Mouse (Mus musculus) lung, postnatal 0 days (tissue): ENCODE results near the gene Apoa5. TPM values are rescaled to one million over a fixed set of nuclear protein-coding genes. Genes with fewer than 3 reads are reported as not detected.

ENCODE experiments used
- ATAC-seq: fragments of 200-750 bp; cut with Nextera tagmentation; 2 replicates; pipeline ENCODE4 v1.8.0; 2017; ENCODE audit warnings: moderate library complexity
- DNase-seq: peaks from one replicate; pipeline ENCODE4 v3.0.0-alpha.2; 2016; ENCODE audit warnings: low spot score
- H3K27ac ChIP-seq: fragments of 300-500 bp; sonication (generic); 2 replicates; pipeline ENCODE4 v1.5.1; 2014; ENCODE audit warnings: antibody characterized with exemption, mild to moderate bottlenecking, low read length, mixed read lengths
- H3K27me3 ChIP-seq: fragments of 300-500 bp; sonication (generic); replicated peaks from 2 replicates; pipeline ENCODE4 v1.6.1; 2014; ENCODE audit warnings: low read length, mixed read lengths; ENCODE audit not compliant: insufficient read depth
- H3K36me3 ChIP-seq: fragments of 300-500 bp; sonication (generic); 2 replicates; pipeline ENCODE4 v1.6.1; 2014; ENCODE audit warnings: low read length, mixed read lengths; ENCODE audit not compliant: insufficient read depth
- H3K4me1 ChIP-seq: fragments of 300-500 bp; sonication (generic); 2 replicates; pipeline ENCODE4 v1.6.1; 2014; ENCODE audit warnings: antibody characterized with exemption, low read depth, low read length, mixed read lengths; ENCODE audit not compliant: insufficient read depth
- H3K4me2 ChIP-seq: fragments of 300-500 bp; sonication (generic); replicated peaks from 2 replicates; pipeline ENCODE4 v1.6.1; 2014; ENCODE audit warnings: low read depth, mild to moderate bottlenecking, low read length, moderate library complexity, mixed read lengths
- H3K4me3 ChIP-seq: fragments of 300-500 bp; sonication (generic); 2 replicates; pipeline ENCODE4 v1.5.1; 2014; ENCODE audit warnings: low read depth, low read length
- H3K9ac ChIP-seq: fragments of 300-500 bp; sonication (generic); replicated peaks from 2 replicates; pipeline ENCODE4 v1.6.1; 2014; ENCODE audit warnings: low read depth, mild to moderate bottlenecking
- H3K9me3 ChIP-seq: fragments of 300-500 bp; sonication (generic); 2 replicates; pipeline ENCODE4 v1.6.1; 2016; ENCODE audit warnings: low read length, mixed read lengths
- CTCF ChIP-seq: IDR thresholded peaks from 2 replicates; pipeline ENCODE4 v1.5.1; 2016; ENCODE audit warnings: antibody characterized with exemption, mild to moderate bottlenecking
- EP300 ChIP-seq: IDR thresholded peaks from 2 replicates; pipeline ENCODE4 v1.6.1; 2016; ENCODE audit warnings: antibody characterized with exemption, mild to moderate bottlenecking, control low read depth
- WGBS: fragments of 180-500 bp; shearing (Covaris S2); extraction: QIAGEN DNeasy Blood & Tissue Kit; methylation state at CpG from one replicate; pipeline ENCODE4 v1.1.7; 2014; 5-methylcytosine and 5-hydroxymethylcytosine counted together
- polyA plus RNA-seq: library from polyadenylated mRNA; unstranded; fragments of >200 nt; fragmentation: Nextera tagmentation; extraction: Ambion mirVana; gene quantifications from 2 replicates; pipeline ENCODE4 v1.2.1, GENCODE M21; 2015

Gene Apoa5
- polyA plus RNA-seq, 1 experiment from 2014 or later: 0.06 TPM

DNA sequence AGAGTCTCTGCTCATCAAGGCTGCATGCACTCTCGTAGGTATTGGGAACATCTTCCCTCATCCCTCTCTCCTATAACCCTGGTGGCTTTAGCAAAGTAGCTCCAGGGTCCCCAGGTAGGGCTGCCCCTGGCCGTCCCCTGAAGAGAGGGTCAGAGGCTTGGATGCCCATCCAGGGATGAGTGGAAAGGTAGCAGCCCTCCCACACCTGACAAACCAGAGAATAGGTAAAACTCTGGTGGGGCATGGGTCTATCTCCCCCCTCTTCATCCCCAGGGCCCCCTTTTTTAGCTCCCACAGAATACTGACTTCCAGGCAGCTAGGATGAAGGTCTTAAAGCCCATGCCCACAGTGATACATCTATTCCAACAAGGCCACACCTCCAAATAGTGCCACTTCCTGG, 52.0 kb downstream of the Apoa5 start:
- DNase-seq (no peak), ATAC-seq (no peak)
- no peaks in the 10 kb centered on the region for H3K4me1 ChIP-seq
- TF ChIP-seq CTCF: no peak
- TF ChIP-seq EP300: no peak
- H3K36me3 ChIP-seq: no peaks in the 10 kb centered on the region
- H3K9ac ChIP-seq: no peak overlapping the region
- no peak overlapping the region for H3K4me2 ChIP-seq
- no peaks in the 10 kb centered on the region for H3K9me3 ChIP-seq
- no peak overlapping the region for H3K27ac ChIP-seq
- H3K27me3 ChIP-seq: no peaks in the 10 kb centered on the region
- 85% methylated on average over 2 of the region's 2 CpGs for WGBS
- no peak overlapping the region for H3K4me3 ChIP-seq

Other genes with a start within 250 kb of the Apoa5 start
- 2.2 and 3.7 TPM in 2 replicates for gene Apoa1, start 40.1 kb upstream of the Apoa5 start, polyA plus RNA-seq
- gene Apoc3, start 33.0 kb upstream of the Apoa5 start, polyA plus RNA-seq: not detected in 2 replicates
- 0.06 TPM in 1 of 2 replicates, not detected in the other for gene Apoa4, start 27.9 kb upstream of the Apoa5 start, polyA plus RNA-seq
- gene Zpr1, start 4.4 kb downstream of the Apoa5 start, polyA plus RNA-seq: 27.5 and 28.8 TPM in 2 replicates
- gene Bud13, start 14.4 kb downstream of the Apoa5 start, polyA plus RNA-seq: 9.3 and 9.9 TPM in 2 replicates
- not detected in 2 replicates for gene 4931429L15Rik, start 51.4 kb downstream of the Apoa5 start, polyA plus RNA-seq